Mouse (Mus musculus) kidney, postnatal 0 days (tissue): ENCODE measurements around the gene Bhmt2. TPM values are rescaled to one million over a fixed set of nuclear protein-coding genes. Genes with fewer than 3 reads are reported as not detected.

Experiments used
- ATAC-seq: fragments of 200-750 bp; cut with Nextera tagmentation; replicated peaks from 2 replicates; pipeline ENCODE4 v1.8.0; 2017; ENCODE audit warnings: low read depth, moderate number of reproducible peaks, moderate TSS enrichment, moderate library complexity; ENCODE audit not compliant: low FRiP score
- DNase-seq: peaks from one replicate; pipeline ENCODE4 v3.0.0-alpha.2; 2016; ENCODE audit warnings: low spot score
- H3K27ac ChIP-seq: fragments of 300-500 bp; sonication (generic); 2 replicates; pipeline ENCODE4 v1.5.1; 2014; ENCODE audit warnings: mild to moderate bottlenecking
- H3K27me3 ChIP-seq: fragments of 300-500 bp; sonication (generic); 2 replicates; pipeline ENCODE4 v1.6.1; 2014; ENCODE audit warnings: low read length, mixed read lengths; ENCODE audit not compliant: insufficient read depth
- H3K36me3 ChIP-seq: fragments of 300-500 bp; sonication (generic); 2 replicates; pipeline ENCODE4 v1.6.1; 2014; ENCODE audit warnings: low read length, mixed read lengths; ENCODE audit not compliant: insufficient read depth
- H3K4me1 ChIP-seq: fragments of 300-500 bp; sonication (generic); replicated peaks from 2 replicates; pipeline ENCODE4 v1.6.1; 2014; ENCODE audit warnings: antibody characterized with exemption, low read length, mixed read lengths; ENCODE audit not compliant: insufficient read depth
- H3K4me2 ChIP-seq: fragments of 300-500 bp; sonication (generic); 2 replicates; pipeline ENCODE4 v1.6.1; 2014; ENCODE audit warnings: mild to moderate bottlenecking, low read length, moderate library complexity, mixed read lengths
- H3K4me3 ChIP-seq: fragments of 300-500 bp; sonication (generic); replicated peaks from 2 replicates; pipeline ENCODE4 v1.5.1; 2014; ENCODE audit warnings: low read depth, low read length
- H3K9ac ChIP-seq: fragments of 300-500 bp; sonication (generic); 2 replicates; pipeline ENCODE4 v1.6.1; 2014; ENCODE audit warnings: low read depth, low read length
- H3K9me3 ChIP-seq: fragments of 300-500 bp; sonication (generic); replicated peaks from 2 replicates; pipeline ENCODE4 v1.6.1; 2016; ENCODE audit warnings: low read length, inconsistent platforms, mixed read lengths
- CTCF ChIP-seq: IDR thresholded peaks from 2 replicates; pipeline ENCODE4 v1.5.1; 2016; ENCODE audit warnings: antibody characterized with exemption, low read depth, mild to moderate bottlenecking, moderate library complexity
- WGBS: fragments of 180-500 bp; shearing (Covaris S2); extraction: QIAGEN DNeasy Blood & Tissue Kit; methylation state at CpG from one replicate; pipeline ENCODE4 v1.1.7; 2014; 5-methylcytosine and 5-hydroxymethylcytosine counted together
- polyA plus RNA-seq: library from polyadenylated mRNA; unstranded; fragments of >200 nt; fragmentation: Nextera tagmentation; extraction: Ambion mirVana; gene quantifications from 2 replicates; pipeline ENCODE4 v1.2.1, GENCODE M21; 2015

The Bhmt2 gene
- polyA plus RNA-seq, 1 experiment from 2014 or later = 23.0 TPM

GRCm38 (mm10) chr13:93608476-93608875, 65.6 kb downstream of the Bhmt2 start:
- Histone ChIP-seq H3K9ac (no peak overlapping the region), H3K4me3 (no peak overlapping the region), H3K4me1 (0 out of 2 replicates have a peak, but pooled peaks cover 4% of the 10 kb centered on the region), H3K27ac (no peak overlapping the region), H3K36me3 (no peaks in the 10 kb centered on the region), H3K9me3 (no peaks in the 10 kb centered on the region), H3K4me2 (no peak overlapping the region), H3K27me3 (no peaks in the 10 kb centered on the region)
- DNase-seq (no peak), ATAC-seq (no peak)
- WGBS = 95% methylated on average over 2 of the region's 2 CpGs
- no peak for TF ChIP-seq CTCF

GRCm38 (mm10) chr13:93607701-93608100, 66.4 kb downstream of the Bhmt2 start:
- no peak for TF ChIP-seq CTCF
- H3K4me3 ChIP-seq = no peak overlapping the region
- WGBS = 97% methylated on average over 3 of the region's 3 CpGs
- H3K27ac ChIP-seq = no peak overlapping the region
- no peak overlapping the region for H3K9ac ChIP-seq
- no peaks in the 10 kb centered on the region for H3K36me3 ChIP-seq
- H3K27me3 ChIP-seq = no peaks in the 10 kb centered on the region
- no peaks in the 10 kb centered on the region for H3K9me3 ChIP-seq
- H3K4me2 ChIP-seq = no peak overlapping the region
- no peak for DNase-seq
- ATAC-seq = no peak
- 0 out of 2 replicates have a peak, but pooled peaks cover 4% of the 10 kb centered on the region for H3K4me1 ChIP-seq

- Histone ChIP-seq H3K9me3 (no peaks in the 10 kb centered on the region), H3K4me3 (no peak overlapping the region), H3K36me3 (no peaks in the 10 kb centered on the region), H3K4me2 (peak overlapping the region; percentile 6; the same call in 1 of the 2 replicates), H3K9ac (no peak overlapping the region), H3K27me3 (no peaks in the 10 kb centered on the region), H3K4me1 (0 out of 2 replicates have a peak, but pooled peaks cover 4% of the 10 kb centered on the region), H3K27ac (peak overlapping the region; percentile 50; the same call in 1 of the 2 replicates)
- ATAC-seq (peak; percentile 67), DNase-seq (no peak)
- WGBS = 49% methylated on average over 13 of the region's 13 CpGs
- no peak for TF ChIP-seq CTCF
Measured at GRCm38 (mm10) chr13:93606868-93607578, 67.1 kb downstream of the Bhmt2 start.

Other genes with a start within 250 kb of the Bhmt2 start
- 6.2 and 7.6 TPM in 2 replicates for gene Jmy, start 174.5 kb downstream of the Bhmt2 start, polyA plus RNA-seq
- 0.43 and 0.59 TPM in 2 replicates for gene Bhmt, start 36.3 kb downstream of the Bhmt2 start, polyA plus RNA-seq
- gene Dmgdh, start 131 bp upstream of the Bhmt2 start, polyA plus RNA-seq = 5.9 and 6.7 TPM in 2 replicates
- gene Arsb, start 97.3 kb upstream of the Bhmt2 start, polyA plus RNA-seq = 11.4 and 11.9 TPM in 2 replicates